In the genomic region with DNA sequence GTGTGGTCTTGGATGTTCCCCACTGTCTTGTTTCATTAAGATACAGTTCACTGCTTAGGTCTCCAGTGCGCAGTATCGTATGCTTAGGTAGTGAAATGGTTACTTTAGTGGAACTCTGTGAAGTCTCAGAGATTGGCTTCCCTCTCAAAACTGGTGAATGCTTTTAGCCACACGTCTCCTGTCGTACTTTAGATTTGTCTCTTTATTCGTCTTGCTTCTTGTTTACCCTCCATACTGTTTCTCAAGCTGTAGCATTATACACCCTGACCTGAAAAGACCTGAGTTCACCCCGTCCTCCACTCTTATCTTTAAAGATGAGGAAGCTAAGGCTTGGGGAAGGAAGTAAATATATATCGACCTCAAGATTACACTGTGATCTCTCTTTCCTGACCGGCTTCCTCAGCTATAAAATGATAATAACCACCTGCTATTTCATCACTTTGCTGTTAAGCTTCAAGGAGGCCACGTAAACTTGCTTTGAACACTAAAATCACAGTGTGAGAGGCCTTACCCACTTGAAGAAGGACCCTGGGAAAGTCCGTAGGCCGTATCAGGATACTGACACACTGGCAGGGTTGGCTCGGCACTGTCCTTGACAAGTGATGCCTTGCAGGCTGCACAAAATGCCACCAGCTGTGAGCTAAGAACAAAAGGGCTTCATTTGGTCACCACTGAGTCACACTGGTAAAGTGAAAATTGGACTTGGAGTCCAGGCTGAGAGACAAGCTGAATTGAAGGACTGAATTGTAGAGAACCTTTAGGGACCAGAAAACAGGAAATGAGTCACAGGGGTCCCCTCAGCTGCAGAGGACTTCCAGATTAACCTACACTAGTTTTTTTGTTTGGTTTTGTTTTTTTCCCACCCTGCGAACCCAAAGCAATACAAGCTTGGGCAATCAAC, we compare ENCODE assay signal across 8 mouse cellular contexts. TPM values are rescaled to one million over a fixed set of nuclear protein-coding genes. Genes with fewer than 3 reads are reported as not detected.
DNase-seq lines count a peak whose midpoint lies in the region; ATAC-seq and TF ChIP-seq lines count a peak whose summit lies in the region.

No protein-coding gene starts in this region.

- peak; percentile 42 for DNase-seq in cerebellum, adult 11-12 months
- DNase-seq in cerebellum, postnatal 4 days (ENCODE audit: low spot score in 2 of 2), result no peak
- DNase-seq in spleen, adult 2 months (ENCODE audit: low read depth in 1 of 2, low spot score in 2 of 2), result no peak
- no peak for DNase-seq in spleen, postnatal 36 days (ENCODE audit: low spot score in 2 of 2)
- no peak for DNase-seq in intestine, embryonic 14.5 days (ENCODE audit: low spot score)
- DNase-seq in yolk sac, embryonic 10.5 days (ENCODE audit: low spot score), result no peak

- 21% methylated on average over 13 of the region's 13 CpGs for WGBS in spleen, adult 2 months
- 65% methylated on average over 13 of the region's 13 CpGs for WGBS in intestine, embryonic 14.5 days
- WGBS in neural tube, embryonic 13.5 days, result 73% methylated on average over 13 of the region's 13 CpGs

- H3K4me2 ChIP-seq in intestine, embryonic 14.5 days (ENCODE audit: low read length), result peak overlapping the region; percentile 79
- peak overlapping the region; percentile 99 for H3K4me2 ChIP-seq in neural tube, embryonic 13.5 days

- TF ChIP-seq POLR2A in spleen, adult 2 months (IDR thresholded peaks at IDR 0.05; ENCODE audit: low read depth, low read length), result no peak

- H3K27ac ChIP-seq in spleen, adult 2 months (ENCODE audit: insufficient read depth, low read length), result peak overlapping the region; percentile 71
- H3K27ac ChIP-seq in intestine, embryonic 14.5 days (ENCODE audit: low read depth), result no peak overlapping the region
- no peak overlapping the region for H3K27ac ChIP-seq in neural tube, embryonic 13.5 days (replicated peaks)

- 0 out of 2 replicates have a peak, but pooled peaks have one; percentile 16 for ATAC-seq in intestine, embryonic 14.5 days (replicated peaks; ENCODE audit: low FRiP score, low TSS enrichment, low read depth)
- ATAC-seq in neural tube, embryonic 13.5 days (ENCODE audit: low read depth), result no peak
- no peak for ATAC-seq in frontal cortex, adult (ENCODE audit: low TSS enrichment)

- peaks cover 33% of the 10 kb centered on the region for H3K36me3 ChIP-seq in spleen, adult 2 months (ENCODE audit: control insufficient read depth, insufficient read depth, low read length)
- H3K36me3 ChIP-seq in intestine, embryonic 14.5 days (ENCODE audit: control insufficient read depth, insufficient read depth, low read length), result peaks cover 52% of the 10 kb centered on the region
- peaks cover 63% of the 10 kb centered on the region for H3K36me3 ChIP-seq in neural tube, embryonic 13.5 days

- TF ChIP-seq CTCF in spleen, adult 2 months (IDR thresholded peaks at IDR 0.05; ENCODE audit: extremely low read depth, insufficient read depth, insufficient read length, insufficient replicate concordance), result no peak

- H3K9ac ChIP-seq in intestine, embryonic 14.5 days (ENCODE audit: low read length), result no peak overlapping the region
- peak overlapping the region; percentile 93 for H3K9ac ChIP-seq in neural tube, embryonic 13.5 days

- H3K27me3 ChIP-seq in spleen, adult 2 months (ENCODE audit: control insufficient read depth, insufficient read depth, low read length), result no peaks in the 10 kb centered on the region
- H3K27me3 ChIP-seq in intestine, embryonic 14.5 days (replicated peaks; ENCODE audit: control insufficient read depth, insufficient read depth, low read length), result no peaks in the 10 kb centered on the region
- H3K27me3 ChIP-seq in neural tube, embryonic 13.5 days, result no peaks in the 10 kb centered on the region

- H3K9me3 ChIP-seq in intestine, embryonic 14.5 days (ENCODE audit: control insufficient read depth, low read length), result no peaks in the 10 kb centered on the region
- no peaks in the 10 kb centered on the region for H3K9me3 ChIP-seq in neural tube, embryonic 13.5 days

- peak overlapping the region; percentile 85 for H3K4me3 ChIP-seq in spleen, adult 2 months (ENCODE audit: extremely low read depth, insufficient read depth, insufficient read length)
- H3K4me3 ChIP-seq in intestine, embryonic 14.5 days (ENCODE audit: low read depth, low read length), result peak overlapping the region; percentile 99
- H3K4me3 ChIP-seq in neural tube, embryonic 13.5 days, result peak overlapping the region; percentile 100

- peaks cover 8% of the 10 kb centered on the region; the same call in 1 of the 2 replicates for H3K4me1 ChIP-seq in spleen, adult 2 months (ENCODE audit: control insufficient read depth, insufficient read depth, insufficient read length)
- peaks cover 14% of the 10 kb centered on the region for H3K4me1 ChIP-seq in intestine, embryonic 14.5 days (replicated peaks; ENCODE audit: control insufficient read depth, insufficient read depth, low read length)
- peaks cover 32% of the 10 kb centered on the region for H3K4me1 ChIP-seq in neural tube, embryonic 13.5 days (replicated peaks)

RNA-seq across cellular contexts. Expression of a gene that starts 0.7 kb away (rescaled TPM):
- polyA plus RNA-seq in spleen, adult 2 months (2012; rRNA removed), result 115 and 178 TPM in 2 replicates
- polyA plus RNA-seq in intestine, embryonic 14.5 days (2014; fragmentation: Nextera tagmentation; extraction: Ambion mirVana), result 109 and 111 TPM in 2 replicates
- polyA plus RNA-seq in neural tube, embryonic 13.5 days (2015; fragmentation: Nextera tagmentation; extraction: Ambion mirVana), result 187 and 199 TPM in 2 replicates

RNA-seq across cellular contexts. Expression of a gene that starts 9.6 kb away (rescaled TPM):
- polyA plus RNA-seq in spleen, adult 2 months (2012; rRNA removed), result 10.6 and 13.8 TPM in 2 replicates
- 50.1 and 62.2 TPM in 2 replicates for polyA plus RNA-seq in intestine, embryonic 14.5 days (2014; fragmentation: Nextera tagmentation; extraction: Ambion mirVana)
- polyA plus RNA-seq in neural tube, embryonic 13.5 days (2015; fragmentation: Nextera tagmentation; extraction: Ambion mirVana), result 39.0 and 42.5 TPM in 2 replicates

RNA-seq across cellular contexts. Expression of a gene that starts 13.9 kb away (rescaled TPM):
- polyA plus RNA-seq in spleen, adult 2 months (2012; rRNA removed), result 31.0 and 48.2 TPM in 2 replicates
- 46.5 and 50.1 TPM in 2 replicates for polyA plus RNA-seq in intestine, embryonic 14.5 days (2014; fragmentation: Nextera tagmentation; extraction: Ambion mirVana)
- polyA plus RNA-seq in neural tube, embryonic 13.5 days (2015; fragmentation: Nextera tagmentation; extraction: Ambion mirVana), result 59.0 and 65.1 TPM in 2 replicates

RNA-seq across cellular contexts. Expression of a gene that starts 26.9 kb away (rescaled TPM):
- 27.9 and 32.4 TPM in 2 replicates for polyA plus RNA-seq in spleen, adult 2 months (2012; rRNA removed)
- 91.1 and 93.9 TPM in 2 replicates for polyA plus RNA-seq in intestine, embryonic 14.5 days (2014; fragmentation: Nextera tagmentation; extraction: Ambion mirVana)
- polyA plus RNA-seq in neural tube, embryonic 13.5 days (2015; fragmentation: Nextera tagmentation; extraction: Ambion mirVana), result 58.2 and 59.6 TPM in 2 replicates

RNA-seq across cellular contexts. Expression of a gene that starts 48.4 kb away (rescaled TPM):
- polyA plus RNA-seq in spleen, adult 2 months (2012; rRNA removed), result 6.6 and 8.6 TPM in 2 replicates
- 42.3 and 44.0 TPM in 2 replicates for polyA plus RNA-seq in intestine, embryonic 14.5 days (2014; fragmentation: Nextera tagmentation; extraction: Ambion mirVana)
- polyA plus RNA-seq in neural tube, embryonic 13.5 days (2015; fragmentation: Nextera tagmentation; extraction: Ambion mirVana), result 26.4 and 29.2 TPM in 2 replicates
